Mouse (Mus musculus) fibroblast of lung, adult 2 months (primary cell): ENCODE data around the gene Scube3.
A peak's percentile ranks its signal among the peaks of the same experiment; 100 is the strongest.
"Not testable (repeated sequence)": the region's sequence is repeated elsewhere in the genome, so short reads cannot be mapped to it uniquely, and the experiment has no call there.

Source experiments
- DNase-seq: peaks from one replicate; pipeline ENCODE4 v3.0.0-alpha.2; 2011; ENCODE audit warnings: low read depth

Gene Scube3

GRCm38 (mm10) chr17:28222463-28222862 is 80.5 kb downstream of the Scube3 start:
- not testable (repeated sequence) for DNase-seq

- peak; percentile 42 for DNase-seq
These were observed 81.8 kb downstream of the Scube3 start for GRCm38 (mm10) chr17:28223561-28224391.
